Mouse (Mus musculus): ENCODE results near the gene Zyx.

The Zyx gene

GRCm38 (mm10) chr6:42350021-42350967 is 864 bp downstream of the Zyx start:
- peak; percentile 96 for DNase-seq (ENCODE audit: low spot score)

GRCm38 (mm10) chr6:42350968-42351775 is 1.7 kb downstream of the Zyx start:
- DNase-seq (ENCODE audit: low spot score) = peak; percentile 43

GRCm38 (mm10) chr6:42351776-42352485 is 2.5 kb downstream of the Zyx start:
- peak; percentile 47 for DNase-seq (ENCODE audit: low spot score)

GRCm38 (mm10) chr6:42352486-42352846 is 3.0 kb downstream of the Zyx start:
- no peak for DNase-seq (ENCODE audit: low spot score)

GRCm38 (mm10) chr6:42353180-42353579 is 3.8 kb downstream of the Zyx start:
- DNase-seq (ENCODE audit: low spot score) = no peak

GRCm38 (mm10) chr6:42354076-42355019 is 4.9 kb downstream of the Zyx start:
- no peak for DNase-seq (ENCODE audit: low spot score)

GRCm38 (mm10) chr6:42355366-42355765 is 5.9 kb downstream of the Zyx start:
- no peak for DNase-seq (ENCODE audit: low spot score)

- no peak for DNase-seq (ENCODE audit: low spot score)
Measured at GRCm38 (mm10) chr6:42355794-42356600, 6.6 kb downstream of the Zyx start.

- no peak for DNase-seq (ENCODE audit: low spot score)
Measured at GRCm38 (mm10) chr6:42356913-42357312, 7.5 kb downstream of the Zyx start.

- DNase-seq (ENCODE audit: low spot score) = no peak
Measured at GRCm38 (mm10) chr6:42357901-42358300, 8.5 kb downstream of the Zyx start.

- no peak for DNase-seq (ENCODE audit: low spot score)
Measured at GRCm38 (mm10) chr6:42358901-42359300, 9.5 kb downstream of the Zyx start.

GRCm38 (mm10) chr6:42359364-42360147 is 10.1 kb downstream of the Zyx start:
- no peak for DNase-seq (ENCODE audit: low spot score)

GRCm38 (mm10) chr6:42360231-42360840 is 10.9 kb downstream of the Zyx start:
- DNase-seq (ENCODE audit: low spot score) = no peak

GRCm38 (mm10) chr6:42361041-42361895 is 11.8 kb downstream of the Zyx start:
- no peak for DNase-seq (ENCODE audit: low spot score)

GRCm38 (mm10) chr6:42362074-42362473 is 12.6 kb downstream of the Zyx start:
- DNase-seq (ENCODE audit: low spot score) = no peak

GRCm38 (mm10) chr6:42362497-42362896 is 13.1 kb downstream of the Zyx start:
- DNase-seq (ENCODE audit: low spot score) = no peak

- no peak for DNase-seq (ENCODE audit: low spot score)
Measured at GRCm38 (mm10) chr6:42362974-42363373, 13.5 kb downstream of the Zyx start.

- DNase-seq (ENCODE audit: low spot score) = no peak
Measured at GRCm38 (mm10) chr6:42364066-42364465, 14.6 kb downstream of the Zyx start.

All from testis, postnatal 10 days (tissue).